Mouse (Mus musculus): Measurements from ENCODE around the gene Gng7.
"Not testable (repeated sequence)": the region's sequence is repeated elsewhere in the genome, so short reads cannot be mapped to it uniquely, and the experiment has no call there.

The Gng7 gene

DNA sequence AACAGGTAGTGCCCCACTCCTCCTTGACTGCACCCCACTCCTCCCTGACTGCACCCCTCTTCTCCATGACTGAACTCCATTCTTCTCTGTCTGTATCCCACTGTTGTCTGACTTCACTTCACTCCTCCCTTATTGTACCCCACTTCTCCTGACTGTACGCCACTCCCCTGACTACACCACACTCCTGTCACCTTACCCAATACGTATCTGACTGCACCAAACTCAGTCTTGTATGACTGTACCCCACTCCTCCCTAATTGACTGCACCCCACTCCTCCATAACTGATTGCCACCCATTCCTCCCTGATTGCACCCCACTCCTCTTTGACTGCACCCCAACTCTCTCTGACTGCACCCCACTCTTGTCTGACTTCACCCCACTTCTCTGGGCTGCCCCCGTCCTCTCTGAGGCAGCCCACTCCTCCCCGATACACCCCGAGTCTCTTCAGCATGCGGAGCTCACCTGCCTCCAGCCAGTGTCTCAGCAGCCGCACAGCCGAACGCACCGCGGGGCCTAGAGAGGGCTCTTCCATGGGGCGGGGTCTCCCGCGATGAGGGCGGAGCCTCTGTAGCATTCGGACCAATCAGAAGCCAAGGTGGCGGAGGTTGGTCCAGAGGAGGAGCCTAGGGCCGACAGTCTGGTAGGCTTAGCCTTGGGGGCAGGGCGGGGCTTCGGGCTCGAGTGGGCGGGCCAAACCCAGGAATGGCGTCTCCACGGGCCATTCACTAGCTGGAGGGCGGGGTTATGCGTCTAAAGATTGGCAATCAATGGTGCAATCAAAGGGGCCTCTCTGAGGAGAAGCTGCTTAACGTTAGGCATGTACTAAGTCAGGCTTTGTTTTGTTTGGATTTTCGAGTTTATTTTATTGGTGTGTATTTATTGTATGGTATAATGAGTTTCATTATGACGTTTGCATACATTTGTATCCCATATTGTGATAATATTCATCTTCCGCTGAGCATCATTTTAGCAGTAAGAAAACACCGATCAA, at the start of gene Gng7:
Gng7 (minus strand) TSS at position 553 of the 992 bp plus-strand sequence.
- peak; percentile 92 for ATAC-seq (ENCODE audit: low TSS enrichment)

- not testable (repeated sequence) for ATAC-seq (ENCODE audit: low TSS enrichment)
Observed at GRCm38 (mm10) chr10:81064519-81064918, 49.8 kb upstream of the Gng7 start.

- ATAC-seq (ENCODE audit: low TSS enrichment): no peak
Observed at GRCm38 (mm10) chr10:81062710-81063109, 48.0 kb upstream of the Gng7 start.

DNA sequence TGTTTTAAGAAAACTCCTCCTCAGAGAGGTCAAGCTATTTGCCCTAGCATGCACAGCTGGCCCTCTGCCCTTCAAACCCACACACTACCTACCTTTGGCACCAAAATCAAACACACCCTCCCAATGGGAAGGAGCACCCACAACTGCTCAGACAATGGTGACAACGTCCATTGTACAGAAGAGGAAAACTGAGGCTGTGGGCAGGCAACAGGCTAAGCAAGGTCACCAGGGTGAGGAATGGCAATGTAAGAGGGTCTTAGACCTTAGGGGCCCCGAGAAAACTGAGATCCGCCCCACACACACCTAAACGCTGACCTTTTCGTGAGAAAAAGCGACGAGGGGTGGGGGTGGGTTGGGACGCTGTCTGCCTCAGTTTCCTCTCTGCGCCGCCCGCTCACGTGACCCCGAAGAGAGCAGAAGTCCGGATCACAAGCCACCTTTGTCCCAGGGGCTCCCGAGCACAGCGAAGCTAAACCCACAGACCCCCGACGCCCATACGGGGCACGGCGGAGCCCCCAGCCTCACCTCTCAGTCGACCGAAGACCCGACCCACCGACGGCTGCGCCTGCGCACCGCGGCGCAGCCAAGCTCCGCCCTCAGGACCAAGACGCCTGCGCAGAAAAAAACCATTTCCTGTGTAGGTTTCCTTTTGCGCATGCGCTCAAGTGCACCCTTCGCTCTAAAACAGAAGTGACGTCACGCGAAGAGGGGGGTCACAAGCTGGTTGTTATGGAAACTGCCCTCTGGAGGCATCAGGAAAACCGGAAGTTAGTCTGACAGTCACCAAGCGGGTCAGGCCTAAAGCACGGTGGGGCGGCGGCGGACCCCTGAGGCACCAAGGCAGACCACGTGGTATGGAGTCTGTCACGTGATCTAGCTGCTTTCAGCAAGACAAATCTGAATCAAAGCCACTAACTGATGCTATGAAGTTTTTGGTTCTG, 45.1 kb upstream of the Gng7 start, which contains the start of gene Sgta:
Sgta (minus strand) TSS at position 579 of the 941 bp plus-strand sequence.
- ATAC-seq (ENCODE audit: low TSS enrichment): peak; percentile 99

GRCm38 (mm10) chr10:81058896-81059295, 44.2 kb upstream of the Gng7 start:
- ATAC-seq (ENCODE audit: low TSS enrichment): no peak

DNA sequence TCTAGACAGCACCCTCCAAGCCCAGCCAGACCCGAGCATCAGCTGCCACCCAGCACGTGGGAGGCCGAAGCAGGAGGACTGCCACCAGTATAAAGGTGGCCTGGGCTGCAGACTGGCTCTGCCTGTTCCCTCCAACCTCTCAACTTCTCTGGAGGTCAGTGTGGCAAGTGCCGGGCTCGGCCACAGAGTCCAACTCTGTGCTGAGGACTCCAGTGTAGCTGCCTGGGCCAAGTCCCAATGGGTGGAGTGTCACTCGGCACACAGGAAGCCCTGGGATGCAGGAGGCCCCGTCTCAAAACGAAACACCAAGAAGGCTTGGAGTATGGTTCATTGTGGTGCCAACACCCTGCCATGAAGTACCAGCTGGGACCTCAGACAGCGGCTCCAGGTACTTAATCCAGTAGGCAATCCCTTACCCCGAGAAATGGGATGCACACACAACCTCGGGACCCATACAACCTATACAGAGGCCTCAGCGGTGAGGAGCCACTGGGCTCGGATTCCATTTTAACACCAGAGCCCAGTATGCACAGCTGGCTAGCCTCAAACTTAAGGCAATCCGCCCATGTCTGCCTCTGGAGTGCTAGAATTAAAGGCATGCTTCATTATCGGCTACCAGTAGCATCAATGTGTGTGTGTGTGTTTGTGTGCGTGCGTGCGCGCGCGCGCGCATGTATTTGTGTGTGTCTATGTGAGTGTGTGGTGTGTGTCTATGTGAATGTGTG, 42.8 kb upstream of the Gng7 start:
- ATAC-seq (ENCODE audit: low TSS enrichment): no peak

DNA sequence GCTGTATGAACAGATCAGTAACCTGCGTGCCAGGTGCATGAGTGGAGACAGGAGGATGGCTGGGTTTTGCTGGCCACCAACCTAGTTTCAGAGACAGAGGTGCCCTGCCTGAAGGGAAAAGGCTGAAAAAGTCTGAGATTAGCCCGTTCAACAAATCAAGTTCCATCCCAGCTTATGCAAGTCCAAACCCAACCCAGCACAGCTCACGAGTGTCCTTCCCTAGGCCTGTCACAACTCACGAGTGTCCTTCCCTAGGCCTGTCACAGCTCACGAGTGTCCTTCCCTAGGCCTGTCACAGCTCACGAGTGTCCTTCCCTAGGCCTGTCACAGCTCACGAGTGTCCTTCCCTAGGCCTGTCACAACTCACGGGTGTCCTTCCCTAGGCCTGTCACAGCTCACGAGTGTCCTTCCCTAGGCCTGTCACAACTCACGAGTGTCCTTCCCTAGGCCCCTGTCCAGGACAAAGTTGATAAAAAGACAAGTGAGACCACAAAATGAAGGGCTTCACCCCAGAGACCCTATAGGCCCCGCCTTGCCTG, 41.1 kb upstream of the Gng7 start:
- not testable (repeated sequence) for ATAC-seq (ENCODE audit: low TSS enrichment)

GRCm38 (mm10) chr10:81055169-81055568, 40.4 kb upstream of the Gng7 start:
- no peak for ATAC-seq (ENCODE audit: low TSS enrichment)

DNA sequence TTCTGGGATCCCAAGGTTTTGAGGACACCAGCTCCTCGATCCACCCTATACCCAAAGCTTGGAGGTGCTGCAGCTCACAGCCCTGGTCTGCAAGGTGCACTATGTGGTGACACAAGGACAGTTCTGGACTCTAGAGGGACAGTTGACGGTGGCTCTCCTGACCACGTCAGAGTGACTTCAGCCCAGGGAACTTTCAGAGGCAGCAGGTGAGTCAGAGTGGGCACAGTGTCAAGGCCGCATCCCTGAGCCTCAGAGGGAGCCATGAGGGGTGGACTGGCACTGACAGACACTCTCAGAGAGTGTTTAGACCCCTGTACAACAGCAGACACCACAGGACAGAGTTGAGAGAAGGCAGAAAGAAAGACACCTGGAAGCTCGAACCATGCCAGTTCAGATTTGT, 37.8 kb upstream of the Gng7 start:
- no peak for ATAC-seq (ENCODE audit: low TSS enrichment)

DNA sequence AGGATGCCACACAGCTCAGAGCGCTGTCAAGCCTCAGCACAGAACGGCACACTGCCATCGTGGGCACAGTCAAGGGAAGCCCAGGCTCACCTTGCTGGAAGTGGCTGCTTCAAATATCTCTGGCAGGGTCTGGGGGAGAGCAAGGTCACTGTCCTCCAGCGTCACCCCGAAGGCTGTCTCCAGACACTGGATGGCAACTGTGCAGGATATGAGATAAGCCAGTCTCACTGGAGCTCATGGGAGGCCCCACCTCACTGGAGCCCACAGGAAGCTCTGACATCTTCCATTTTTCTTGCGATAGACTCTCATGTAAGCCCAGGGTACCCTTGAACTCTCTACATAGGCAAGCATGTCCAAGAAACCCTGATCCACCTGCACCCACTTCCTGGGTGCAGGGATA, 36.4 kb upstream of the Gng7 start:
- no peak for ATAC-seq (ENCODE audit: low TSS enrichment)

GRCm38 (mm10) chr10:81050645-81051044, 35.9 kb upstream of the Gng7 start:
- ATAC-seq (ENCODE audit: low TSS enrichment): no peak

- not testable (repeated sequence) for ATAC-seq (ENCODE audit: low TSS enrichment)
Observed at GRCm38 (mm10) chr10:81045246-81045645, 30.5 kb upstream of the Gng7 start.

DNA sequence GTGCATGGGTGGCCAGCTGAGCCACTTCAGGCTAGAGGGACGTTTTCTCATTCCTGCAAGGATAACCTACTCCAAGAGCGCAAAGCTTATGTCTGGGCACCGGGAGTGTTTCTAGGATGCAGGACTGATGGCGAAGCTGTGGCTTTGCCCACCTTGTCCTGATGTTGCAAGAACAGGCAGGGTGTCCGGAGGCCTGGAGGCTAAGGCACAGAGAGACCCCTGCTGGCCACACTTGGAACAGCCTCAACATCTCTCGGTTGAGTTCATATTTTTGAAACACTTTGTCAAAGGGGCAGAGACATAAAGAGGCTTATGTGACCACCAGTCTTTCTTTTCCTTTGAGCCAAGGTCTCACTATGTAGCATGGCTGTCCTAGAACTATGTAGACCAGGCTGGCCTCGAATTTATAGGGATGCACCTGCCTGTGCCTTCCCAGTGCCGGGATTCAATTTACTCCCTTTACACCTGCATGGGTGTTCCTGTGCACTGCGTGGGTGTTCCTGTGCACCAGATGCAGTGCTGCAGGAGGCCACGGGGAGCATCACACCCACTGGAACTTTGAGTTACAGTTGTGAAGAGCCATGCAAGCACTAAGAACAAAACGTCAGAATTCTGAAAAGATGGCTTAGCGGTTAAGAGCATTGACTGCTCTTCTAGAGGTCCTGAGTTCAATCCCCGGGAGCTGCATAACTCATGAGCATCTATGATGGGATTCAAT, 26.9 kb upstream of the Gng7 start:
- ATAC-seq (ENCODE audit: low TSS enrichment): no peak

DNA sequence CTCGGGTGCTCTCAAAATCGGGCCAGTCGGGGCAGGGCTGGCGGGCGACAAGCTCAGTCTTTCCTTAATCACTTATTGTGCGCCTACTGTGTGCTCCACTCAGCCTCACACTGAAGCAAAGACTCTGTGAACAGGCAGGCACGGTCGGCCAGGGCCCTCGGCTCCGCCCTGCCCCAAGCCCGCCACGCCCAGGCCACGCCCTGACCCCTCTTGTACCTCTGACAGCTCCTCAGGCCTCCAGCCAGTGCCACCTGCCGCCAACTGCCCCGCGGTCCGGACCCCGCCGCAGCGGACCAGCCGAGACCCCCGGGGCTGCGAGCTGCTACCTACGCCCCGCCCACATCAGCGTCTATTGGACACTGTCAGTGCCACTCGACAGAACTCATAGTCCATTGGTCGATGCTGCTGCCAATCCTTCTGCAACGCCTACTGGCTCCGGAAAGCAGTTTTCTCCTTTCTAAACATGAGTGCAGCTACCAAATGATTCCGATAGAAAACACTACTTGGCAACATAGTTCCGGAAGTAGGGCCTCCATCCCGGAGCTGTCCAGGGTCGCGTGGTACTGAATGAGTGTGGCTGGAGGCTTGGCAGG, 22.3 kb upstream of the Gng7 start, which contains the start of gene Slc39a3:
Slc39a3 (minus strand) TSS at position 439 of the 593 bp plus-strand sequence.
- ATAC-seq (ENCODE audit: low TSS enrichment): peak; percentile 98

DNA sequence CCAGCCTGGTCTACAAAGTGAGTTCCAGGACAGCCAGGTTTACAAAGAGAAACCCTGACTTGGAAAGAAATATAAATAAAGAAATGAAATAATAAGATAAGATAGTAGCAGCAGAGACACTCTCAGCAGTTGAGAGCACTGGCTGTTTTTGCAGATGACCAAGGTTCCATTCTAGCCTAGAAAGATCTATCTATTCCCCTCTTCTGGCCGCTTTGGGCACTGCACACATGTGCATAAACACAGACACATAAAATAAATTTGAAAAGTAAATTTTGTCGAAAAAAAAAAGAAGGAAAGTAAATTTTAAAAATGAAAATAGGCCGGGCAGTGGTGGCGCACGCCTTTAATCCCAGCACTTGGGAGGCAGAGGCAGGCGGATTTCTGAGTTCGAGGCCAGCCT, 21.5 kb upstream of the Gng7 start:
- ATAC-seq (ENCODE audit: low TSS enrichment): no peak

DNA sequence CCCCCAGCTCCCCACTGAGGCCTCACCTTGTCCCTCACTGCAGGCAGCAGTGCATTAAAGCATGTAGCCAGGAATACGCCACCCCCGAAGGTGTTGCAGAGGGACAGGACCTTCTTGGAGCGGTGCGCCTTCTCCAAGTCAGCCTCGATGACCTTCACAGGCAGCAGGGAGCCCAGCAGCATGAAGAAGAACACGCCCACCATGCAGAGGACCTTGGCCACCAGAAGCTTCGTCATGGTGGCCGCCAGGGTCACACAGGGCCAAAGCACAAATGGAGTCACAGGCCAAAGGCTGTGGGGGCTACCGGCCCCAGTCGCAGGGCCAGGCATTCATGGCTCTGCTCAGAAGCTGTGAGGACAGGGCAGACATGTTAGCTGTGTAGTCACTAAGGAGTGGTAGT, 18.8 kb upstream of the Gng7 start:
- ATAC-seq (ENCODE audit: low TSS enrichment): no peak

- ATAC-seq (ENCODE audit: low TSS enrichment): no peak
Observed at GRCm38 (mm10) chr10:81029031-81029430, 14.3 kb upstream of the Gng7 start.

DNA sequence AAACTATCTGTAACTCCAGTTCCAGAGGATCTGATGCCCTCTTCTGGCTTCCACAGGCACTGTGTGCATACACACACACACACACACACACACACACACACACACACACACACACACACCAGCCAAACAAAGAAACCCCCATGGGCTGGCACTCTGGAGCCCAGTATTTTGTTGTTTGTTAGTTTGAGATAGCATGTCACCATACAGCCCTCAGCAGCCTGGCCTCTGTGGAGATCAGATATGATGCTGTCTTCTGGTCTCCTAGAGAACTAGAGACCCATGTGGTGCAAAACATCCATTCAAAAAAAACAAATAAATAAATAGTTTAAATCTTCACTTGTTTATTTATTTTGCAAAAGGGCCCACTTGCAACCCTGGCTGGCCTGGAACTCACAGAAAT, 13.5 kb upstream of the Gng7 start:
- ATAC-seq (ENCODE audit: low TSS enrichment): no peak

DNA sequence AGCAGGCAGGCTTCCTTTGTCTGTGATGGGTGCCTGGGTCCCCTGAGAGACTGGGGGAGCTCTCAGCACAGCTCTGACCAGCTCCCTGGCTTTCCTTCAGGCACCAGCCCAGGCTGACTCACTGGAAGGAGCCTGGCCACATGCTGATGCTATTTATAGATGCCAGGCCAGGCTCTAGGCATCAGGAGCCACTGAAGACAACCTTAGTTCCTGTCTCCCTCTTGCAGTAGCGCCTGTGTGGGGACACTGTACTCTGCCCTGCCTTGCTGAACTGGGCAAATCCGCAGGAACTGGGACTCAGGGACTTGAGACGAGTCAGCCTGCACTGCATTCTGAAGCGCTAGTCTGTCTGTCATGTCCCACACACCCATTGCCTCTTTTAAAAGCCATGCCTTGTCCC, 12.6 kb upstream of the Gng7 start:
- ATAC-seq (ENCODE audit: low TSS enrichment): peak; percentile 55

GRCm38 (mm10) chr10:81026857-81027256, 12.1 kb upstream of the Gng7 start:
- no peak for ATAC-seq (ENCODE audit: low TSS enrichment)
